In genomic region chr8:90716436-90716835, GRCm38 (mm10) we compare ENCODE assay signal across 9 mouse cellular contexts.
"Had no signal": no experiment of that assay in that cellular context is flagged by ENCODE, and none has a peak within 500 bp of the region (broad histone marks: within the 10 kb centered on the region; RNA-seq: fewer than 3 reads in every experiment).

No protein-coding gene starts in this region.

- DNase-seq: kidney, adult 9 months; kidney, postnatal 25 days; layer of hippocampus, adult 9-11 months; liver; liver, postnatal 0 days; lung, embryonic 14.5 days; thymus, adult 18-20 months; thymus, postnatal 14 days; thymus, postnatal 4 days had no signal
